Mouse (Mus musculus) heart, embryonic 14.5 days (tissue): ENCODE results near the gene Igf2bp3. TPM values are rescaled to one million over a fixed set of nuclear protein-coding genes. Genes with fewer than 3 reads are reported as not detected.

Experiments used
- ATAC-seq: fragments of 200-750 bp; cut with Nextera tagmentation; 2 replicates; pipeline ENCODE4 v1.8.0; 2017; ENCODE audit warnings: low read depth, moderate TSS enrichment; ENCODE audit not compliant: insufficient number of reproducible peaks, insufficient read depth, low FRiP score
- H3K27ac ChIP-seq, 2 experiments: fragments of 200-500 bp in 1 of 2; fragments of 300-500 bp in 1 of 2; sonication (generic) in 1 of 2; replicated peaks in 1 of 2; 2 replicates each; pipeline ENCODE4 v1.5.1; 2012 to 2014; ENCODE audit warnings: low read depth in 2 of 2, low read length in 2 of 2, control low read depth in 1 of 2, mild to moderate bottlenecking in 1 of 2, mixed read lengths in 1 of 2; ENCODE audit not compliant: control insufficient read depth in 1 of 2, insufficient read depth in 1 of 2
- H3K27me3 ChIP-seq: fragments of 300-500 bp; sonication (generic); 2 replicates; pipeline ENCODE4 v1.6.1; 2014; ENCODE audit warnings: mild to moderate bottlenecking, low read length, control low read depth; ENCODE audit not compliant: control insufficient read depth, insufficient read depth
- H3K36me3 ChIP-seq: fragments of 300-500 bp; sonication (generic); 2 replicates; pipeline ENCODE4 v1.6.1; 2014; ENCODE audit warnings: mild to moderate bottlenecking, control low read depth, low read length, mixed read lengths; ENCODE audit not compliant: control insufficient read depth, insufficient read depth
- H3K4me1 ChIP-seq, 2 experiments: fragments of 200-500 bp in 1 of 2; fragments of 300-500 bp in 1 of 2; sonication (generic) in 1 of 2; 2 replicates each; pipeline ENCODE4 v1.6.1; 2012 to 2014; ENCODE audit warnings: low read length in 2 of 2, control low read depth in 1 of 2, mixed read lengths in 1 of 2; ENCODE audit not compliant: control insufficient read depth in 2 of 2, insufficient read depth in 2 of 2
- H3K4me2 ChIP-seq: fragments of 300-500 bp; sonication (generic); 2 replicates; pipeline ENCODE4 v1.6.1; 2014; ENCODE audit warnings: mild to moderate bottlenecking, low read length
- H3K4me3 ChIP-seq, 2 experiments: fragments of 200-500 bp in 1 of 2; fragments of 300-500 bp in 1 of 2; sonication (generic) in 1 of 2; 2 replicates each; pipeline ENCODE4 v1.5.1; 2012 to 2014; ENCODE audit warnings: low read length in 2 of 2, mild to moderate bottlenecking in 2 of 2, control low read depth in 1 of 2, low read depth in 1 of 2, moderate library complexity in 1 of 2; ENCODE audit not compliant: control insufficient read depth in 1 of 2, insufficient read depth in 1 of 2
- H3K9ac ChIP-seq: fragments of 300-500 bp; sonication (generic); 2 replicates; pipeline ENCODE4 v1.6.1; 2014; ENCODE audit warnings: mild to moderate bottlenecking, low read length
- H3K9me3 ChIP-seq: fragments of 300-500 bp; sonication (generic); 2 replicates; pipeline ENCODE4 v1.6.1; 2016; ENCODE audit warnings: low read length, control low read depth; ENCODE audit not compliant: control insufficient read depth
- WGBS: fragments of 180-500 bp; shearing (Covaris S2); extraction: QIAGEN DNeasy Blood & Tissue Kit; methylation state at CpG from one replicate; pipeline ENCODE4 v1.1.7; 2014; 5-methylcytosine and 5-hydroxymethylcytosine counted together
- polyA plus RNA-seq: library from polyadenylated mRNA; unstranded; fragments of >200 nt; fragmentation: Nextera tagmentation; extraction: Ambion mirVana; gene quantifications from 2 replicates; pipeline ENCODE4 v1.2.1, GENCODE M21; 2014

The Igf2bp3 gene
- polyA plus RNA-seq, 1 experiment from 2014 or later, result 44.2 TPM

DNA sequence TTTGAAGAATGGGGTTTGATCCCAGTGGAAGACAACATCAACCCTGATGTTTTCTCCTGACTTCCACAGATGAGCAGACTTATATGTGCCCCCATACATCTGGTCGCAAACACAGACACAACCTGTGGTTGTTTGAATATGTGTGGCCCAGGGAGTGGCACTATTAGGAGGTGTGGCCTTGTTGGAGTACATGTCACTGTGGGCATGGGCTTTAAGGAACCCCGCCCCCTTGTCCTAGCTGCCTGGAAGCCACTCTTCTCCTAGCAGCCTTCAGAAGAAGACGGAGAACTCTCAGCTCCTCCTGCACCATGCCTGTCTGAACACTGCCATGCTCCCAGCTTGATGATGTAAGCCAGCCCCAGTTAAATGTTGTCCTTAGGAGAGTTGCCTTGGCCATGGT lies 94.4 kb downstream of the Igf2bp3 start:
- no peak overlapping the region for H3K4me2 ChIP-seq
- WGBS, result 94% methylated on average over 3 of the region's 3 CpGs
- no peak for ATAC-seq
- H3K36me3 ChIP-seq, result peaks cover 20% of the 10 kb centered on the region
- H3K4me3 ChIP-seq, result no peak overlapping the region
- 0 out of 4 replicates have a peak, but pooled peaks cover 0 to 2% of the 10 kb centered on the region in 2 experiments for H3K4me1 ChIP-seq
- no peaks in the 10 kb centered on the region for H3K9me3 ChIP-seq
- no peak overlapping the region for H3K27ac ChIP-seq
- no peak overlapping the region for H3K9ac ChIP-seq
- no peaks in the 10 kb centered on the region for H3K27me3 ChIP-seq

DNA sequence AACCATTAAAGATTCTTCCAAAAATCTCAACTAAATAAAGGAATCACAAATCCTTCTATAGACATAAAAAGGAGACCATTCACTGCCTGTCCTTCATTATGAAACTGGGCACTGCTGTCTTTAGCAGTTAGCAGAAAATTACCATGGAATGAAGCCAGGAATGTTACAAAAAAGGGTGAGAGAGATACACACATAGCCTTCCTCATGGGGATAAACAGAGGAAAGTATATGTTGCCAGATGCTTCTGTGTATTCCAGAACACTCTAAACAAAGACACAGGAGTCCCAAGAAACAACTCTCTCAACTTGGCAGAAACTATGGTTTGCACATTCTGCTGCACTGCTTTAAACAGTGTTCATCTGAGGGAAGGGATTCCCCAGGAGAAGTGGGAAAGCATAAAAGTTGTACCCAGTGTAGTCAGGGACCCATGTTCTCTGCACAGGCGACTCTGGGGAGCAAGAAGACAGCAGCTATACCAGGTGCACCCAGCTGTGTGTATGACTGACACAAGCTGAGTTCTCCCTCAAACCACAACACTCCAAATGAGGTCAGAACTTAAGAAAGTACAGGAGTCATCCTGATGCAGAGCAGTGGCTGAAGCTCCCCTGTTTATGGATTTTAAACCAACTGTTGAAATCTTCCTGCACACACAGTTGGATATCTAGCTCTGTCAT lies 95.2 kb downstream of the Igf2bp3 start:
- WGBS, result 78% methylated on average over 1 of the region's 1 CpGs
- ATAC-seq, result no peak
- Histone ChIP-seq H3K9me3 (no peaks in the 10 kb centered on the region), H3K4me2 (no peak overlapping the region), H3K4me1 (0 out of 4 replicates have a peak, but pooled peaks cover 0 to 2% of the 10 kb centered on the region in 2 experiments), H3K9ac (no peak overlapping the region), H3K27me3 (no peaks in the 10 kb centered on the region), H3K4me3 (no peak overlapping the region), H3K27ac (no peak overlapping the region), H3K36me3 (peaks cover 24% of the 10 kb centered on the region)

DNA sequence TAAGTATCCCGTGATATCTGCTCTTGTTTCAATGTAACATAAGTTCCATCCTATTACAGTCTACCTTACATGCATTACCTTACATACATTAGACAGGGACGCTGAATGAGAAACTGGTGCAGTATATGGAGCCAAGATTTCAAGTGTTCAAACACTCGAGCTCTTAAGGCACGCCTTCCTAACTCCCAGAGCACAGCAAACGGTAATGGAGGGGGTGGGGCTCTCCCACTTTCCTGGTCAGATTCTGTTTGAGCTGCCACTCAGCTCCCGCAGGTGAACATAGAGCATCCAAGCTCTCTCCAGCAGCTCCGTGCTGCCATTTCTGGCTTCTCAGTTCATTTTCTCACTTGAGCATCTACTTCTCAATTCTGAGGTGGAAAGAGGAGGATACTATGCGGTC lies 96.3 kb downstream of the Igf2bp3 start:
- H3K4me1 ChIP-seq, result 0 out of 4 replicates have a peak, but pooled peaks cover 0 to 2% of the 10 kb centered on the region in 2 experiments
- peaks cover 29% of the 10 kb centered on the region for H3K36me3 ChIP-seq
- no peaks in the 10 kb centered on the region for H3K9me3 ChIP-seq
- H3K27ac ChIP-seq, result no peak overlapping the region
- no peak overlapping the region for H3K9ac ChIP-seq
- H3K4me2 ChIP-seq, result no peak overlapping the region
- no peaks in the 10 kb centered on the region for H3K27me3 ChIP-seq
- WGBS, result 72% methylated on average over 8 of the region's 8 CpGs
- ATAC-seq, result no peak
- no peak overlapping the region for H3K4me3 ChIP-seq

DNA sequence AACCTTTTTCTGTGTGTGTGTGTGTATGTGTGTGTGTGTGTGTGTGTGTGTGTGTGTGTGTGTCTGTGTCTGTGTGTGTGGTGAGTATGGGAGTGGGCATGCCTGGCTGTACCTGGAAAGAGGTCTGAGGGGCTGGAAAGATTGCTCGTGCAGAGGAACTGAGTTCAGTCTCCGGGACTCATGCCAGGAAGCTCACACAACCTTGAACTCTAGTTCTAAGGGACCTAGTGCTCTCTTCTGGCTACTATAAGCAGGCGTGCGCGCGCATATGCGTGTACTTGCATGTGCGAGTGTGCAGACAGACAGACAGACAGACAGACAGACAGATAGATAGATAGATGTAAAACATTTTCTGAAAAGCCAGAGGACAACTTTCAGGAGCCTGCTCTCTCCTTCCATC lies 98.5 kb downstream of the Igf2bp3 start:
- H3K9me3 ChIP-seq, result no peaks in the 10 kb centered on the region
- no peak overlapping the region for H3K4me3 ChIP-seq
- no peak overlapping the region for H3K27ac ChIP-seq
- H3K27me3 ChIP-seq, result no peaks in the 10 kb centered on the region
- H3K9ac ChIP-seq, result no peak overlapping the region
- ATAC-seq, result no peak
- peaks cover 29% of the 10 kb centered on the region for H3K36me3 ChIP-seq
- 0 out of 4 replicates have a peak, but pooled peaks cover 0 to 2% of the 10 kb centered on the region in 2 experiments for H3K4me1 ChIP-seq
- WGBS, result 83% methylated on average over 8 of the region's 8 CpGs
- H3K4me2 ChIP-seq, result no peak overlapping the region

DNA sequence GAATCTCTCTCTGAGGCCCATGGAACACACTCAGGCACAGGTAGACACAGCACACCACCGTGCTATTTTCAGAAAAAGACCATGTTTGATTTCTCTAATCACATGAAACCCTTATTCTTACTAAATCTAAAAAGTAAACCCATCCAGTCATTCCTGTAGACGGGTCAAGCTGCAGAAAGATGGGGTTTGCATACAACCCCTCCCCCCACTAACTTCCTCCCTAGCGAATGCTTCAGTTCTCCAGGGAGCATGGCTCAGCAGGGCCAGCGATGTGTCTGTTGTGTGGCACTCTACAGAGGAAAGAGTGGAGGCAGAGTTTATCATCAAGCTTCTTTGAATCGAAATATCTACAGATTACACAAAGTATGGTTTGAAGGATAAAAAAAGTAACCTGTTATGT lies 99.2 kb downstream of the Igf2bp3 start:
- H3K36me3 ChIP-seq, result peaks cover 33% of the 10 kb centered on the region
- no peak overlapping the region for H3K4me2 ChIP-seq
- no peak for ATAC-seq
- H3K4me1 ChIP-seq, result peaks cover 0 to 9% of the 10 kb centered on the region in 2 experiments; a peak in 2 of 4 replicates
- no peaks in the 10 kb centered on the region for H3K27me3 ChIP-seq
- no peak overlapping the region for H3K27ac ChIP-seq
- H3K9me3 ChIP-seq, result no peaks in the 10 kb centered on the region
- no peak overlapping the region for H3K4me3 ChIP-seq
- WGBS, result 69% methylated on average over 5 of the region's 5 CpGs
- no peak overlapping the region for H3K9ac ChIP-seq

DNA sequence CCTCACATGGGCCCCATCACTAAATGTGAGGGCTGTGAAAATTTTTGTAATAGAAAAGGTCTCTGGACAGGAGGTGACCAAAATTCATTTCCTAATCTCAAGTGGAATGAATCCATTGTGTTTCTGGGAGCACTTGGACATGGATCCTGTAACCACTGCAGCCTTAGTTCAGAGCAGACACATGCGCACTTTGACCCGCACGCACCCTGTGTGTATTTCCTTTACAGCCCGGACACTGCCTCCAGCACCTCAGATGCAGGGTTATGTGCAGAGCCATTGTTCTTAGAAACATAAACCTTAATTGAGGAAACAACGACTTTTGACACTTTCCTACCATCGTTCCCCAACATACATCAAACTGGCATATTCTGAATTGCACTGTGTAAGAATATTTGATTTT lies 100.3 kb downstream of the Igf2bp3 start:
- WGBS, result 92% methylated on average over 6 of the region's 6 CpGs
- H3K36me3 ChIP-seq, result peaks cover 38% of the 10 kb centered on the region
- no peaks in the 10 kb centered on the region for H3K9me3 ChIP-seq
- no peak overlapping the region for H3K4me3 ChIP-seq
- H3K27me3 ChIP-seq, result no peaks in the 10 kb centered on the region
- no peak overlapping the region for H3K4me2 ChIP-seq
- H3K9ac ChIP-seq, result no peak overlapping the region
- no peak overlapping the region for H3K27ac ChIP-seq
- H3K4me1 ChIP-seq, result peaks cover 0 to 13% of the 10 kb centered on the region in 2 experiments; a peak in 2 of 4 replicates
- no peak for ATAC-seq

DNA sequence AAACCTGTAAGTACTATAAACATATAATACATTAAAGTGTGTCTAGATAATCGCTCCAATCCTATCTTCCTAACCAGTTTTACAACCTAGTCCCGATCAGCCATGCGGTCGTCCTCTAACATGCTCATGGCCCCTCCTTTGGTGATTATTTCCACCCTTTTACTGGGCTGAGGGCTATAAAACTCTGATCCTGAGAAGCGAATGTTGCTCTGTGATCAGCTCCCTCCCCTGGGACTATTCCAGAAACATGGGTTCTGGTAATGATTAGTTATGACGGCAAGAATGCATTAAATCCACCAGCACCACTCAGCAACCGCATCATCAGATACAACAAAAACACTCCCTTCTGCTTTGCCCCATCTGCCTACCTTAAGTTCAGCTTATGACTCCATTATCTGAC lies 100.9 kb downstream of the Igf2bp3 start:
- Histone ChIP-seq H3K27ac (no peak overlapping the region), H3K9ac (no peak overlapping the region), H3K4me2 (no peak overlapping the region), H3K27me3 (no peaks in the 10 kb centered on the region), H3K4me1 (peaks cover 0 to 14% of the 10 kb centered on the region in 2 experiments; a peak in 2 of 4 replicates), H3K9me3 (no peaks in the 10 kb centered on the region), H3K36me3 (peaks cover 43% of the 10 kb centered on the region), H3K4me3 (no peak overlapping the region)
- 93% methylated on average over 7 of the region's 7 CpGs for WGBS
- ATAC-seq, result no peak

DNA sequence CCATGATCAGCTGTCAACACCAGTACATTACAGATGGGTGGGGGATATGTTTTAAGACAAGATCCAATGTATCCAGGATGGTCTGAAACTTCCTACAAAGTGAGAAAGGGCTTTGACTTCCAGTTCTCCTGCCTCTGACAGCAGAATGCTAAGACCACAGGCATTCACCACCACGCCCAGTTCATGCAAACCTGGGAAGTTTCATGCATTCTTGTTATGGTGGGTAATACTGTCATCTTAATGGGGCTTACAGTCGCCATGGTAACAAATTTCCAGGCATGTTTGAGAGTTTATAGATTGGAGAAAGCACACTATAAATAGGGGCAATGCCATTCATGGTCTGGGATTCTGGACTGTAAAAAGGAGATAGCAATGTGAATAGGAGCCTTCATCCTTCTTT lies 105.6 kb downstream of the Igf2bp3 start:
- no peaks in the 10 kb centered on the region for H3K9me3 ChIP-seq
- H3K4me2 ChIP-seq, result no peak overlapping the region
- no peak overlapping the region for H3K27ac ChIP-seq
- WGBS, result 76% methylated on average over 2 of the region's 2 CpGs
- H3K4me3 ChIP-seq, result no peak overlapping the region
- ATAC-seq, result no peak
- peaks cover 0 to 14% of the 10 kb centered on the region in 2 experiments; a peak in 2 of 4 replicates for H3K4me1 ChIP-seq
- H3K9ac ChIP-seq, result no peak overlapping the region
- H3K27me3 ChIP-seq, result no peaks in the 10 kb centered on the region
- H3K36me3 ChIP-seq, result peaks cover 62% of the 10 kb centered on the region
